Mouse (Mus musculus) spleen, postnatal 4 days (tissue): ENCODE data around the gene Arfip1.

Experiments
- DNase-seq, 2 experiments: peaks; one replicate each; pipeline ENCODE4 v3.0.0; 2022; ENCODE audit warnings: low spot score in 2 of 2

Arfip1 gene

GRCm38 (mm10) chr3:84488716-84489115 is 93.7 kb downstream of the Arfip1 start:
- DNase-seq: no peak

- no peak for DNase-seq
These were observed 97.5 kb downstream of the Arfip1 start for GRCm38 (mm10) chr3:84484891-84485290.

DNA sequence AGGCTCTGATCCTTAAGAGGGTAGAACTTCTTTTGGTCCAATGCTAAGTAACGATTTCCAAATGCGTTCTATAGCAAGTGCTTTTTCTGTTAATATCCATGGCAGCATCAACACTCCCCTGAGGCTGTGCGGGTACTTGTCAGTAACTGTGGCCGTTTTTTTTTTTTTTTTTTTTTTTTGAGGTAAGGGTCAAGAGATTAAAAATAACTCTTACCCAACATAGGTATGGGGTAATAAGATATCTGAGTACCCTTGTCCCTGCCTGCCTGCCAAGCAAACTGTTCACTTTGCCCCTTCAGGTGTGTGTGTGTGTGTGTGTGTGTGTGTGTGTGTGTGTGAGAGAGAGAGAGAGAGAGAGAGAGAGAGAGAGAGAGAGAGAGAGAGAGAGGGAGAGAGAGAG is 98.1 kb downstream of the Arfip1 start:
- no peak for DNase-seq

- no peak for DNase-seq
These were observed 100.3 kb downstream of the Arfip1 start for GRCm38 (mm10) chr3:84482121-84482520.

DNA sequence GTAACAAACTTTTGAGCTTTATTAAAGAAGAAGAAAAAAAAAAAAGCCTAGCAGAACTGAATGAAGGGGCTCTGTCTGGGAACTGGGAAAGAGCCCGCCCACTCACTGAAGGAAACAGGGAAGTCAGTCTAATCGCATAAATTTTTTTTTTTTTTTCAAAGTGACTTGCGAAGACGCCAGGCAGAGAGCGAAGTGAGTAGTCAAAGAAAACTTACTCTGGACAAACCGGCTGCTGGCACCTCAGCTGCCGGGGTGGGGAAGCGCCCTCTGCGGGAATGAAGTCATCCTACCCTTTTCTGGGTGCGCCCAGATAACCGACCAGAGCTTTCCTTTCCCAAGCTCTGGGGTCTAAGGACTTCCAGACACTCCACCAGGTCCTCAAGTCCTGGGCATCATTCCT is 101.3 kb downstream of the Arfip1 start:
- peak; percentile 67 to 80 for DNase-seq

DNA sequence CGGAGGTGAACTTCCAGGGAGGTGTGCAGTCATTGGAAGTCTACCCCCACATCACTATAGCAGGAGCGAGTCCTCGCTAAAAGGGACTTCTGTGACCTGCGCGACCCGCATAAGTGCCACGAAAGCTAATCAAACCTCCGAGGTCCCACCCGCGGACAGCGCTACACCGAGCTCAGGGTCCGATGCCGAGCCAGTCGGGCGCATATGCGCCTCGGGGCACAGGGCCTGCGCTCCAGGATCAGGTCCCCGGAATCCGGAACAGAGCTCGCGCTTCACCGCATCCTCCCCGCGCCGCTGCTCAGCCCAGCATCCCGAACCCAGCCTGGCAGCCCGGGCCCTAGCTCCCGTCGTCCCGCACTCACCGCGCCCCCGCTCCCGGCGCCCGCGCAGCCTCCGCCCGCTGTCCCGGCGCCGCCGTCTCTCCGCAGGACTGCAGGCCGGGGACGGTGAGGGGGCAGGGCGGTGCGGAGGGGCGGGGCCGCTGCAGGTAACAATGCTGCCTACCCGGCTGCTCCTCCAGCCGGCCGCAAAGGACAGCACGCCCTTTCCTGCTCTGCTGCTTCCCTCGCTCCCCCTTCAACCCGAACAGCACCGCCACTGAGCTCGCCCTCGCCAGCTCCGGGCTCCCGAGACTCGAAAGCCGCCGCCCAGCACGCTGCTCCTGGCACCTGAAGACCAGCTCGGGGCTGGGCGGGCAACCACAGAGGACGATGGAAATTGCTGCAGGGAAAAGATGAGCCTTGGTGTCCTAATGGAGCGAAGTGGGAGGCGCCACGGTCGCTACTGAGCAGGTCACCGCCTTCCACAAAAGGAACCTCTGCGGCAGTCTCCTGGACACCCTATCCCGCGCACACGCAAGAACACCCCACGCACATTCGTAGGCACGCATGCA is 102.2 kb downstream of the Arfip1 start, which contains the start of gene Fhdc1:
Gene Fhdc1, minus strand, starts transcription at position 424 of the 892 bp plus-strand sequence.
- peak; percentile 71 to 86 for DNase-seq

DNA sequence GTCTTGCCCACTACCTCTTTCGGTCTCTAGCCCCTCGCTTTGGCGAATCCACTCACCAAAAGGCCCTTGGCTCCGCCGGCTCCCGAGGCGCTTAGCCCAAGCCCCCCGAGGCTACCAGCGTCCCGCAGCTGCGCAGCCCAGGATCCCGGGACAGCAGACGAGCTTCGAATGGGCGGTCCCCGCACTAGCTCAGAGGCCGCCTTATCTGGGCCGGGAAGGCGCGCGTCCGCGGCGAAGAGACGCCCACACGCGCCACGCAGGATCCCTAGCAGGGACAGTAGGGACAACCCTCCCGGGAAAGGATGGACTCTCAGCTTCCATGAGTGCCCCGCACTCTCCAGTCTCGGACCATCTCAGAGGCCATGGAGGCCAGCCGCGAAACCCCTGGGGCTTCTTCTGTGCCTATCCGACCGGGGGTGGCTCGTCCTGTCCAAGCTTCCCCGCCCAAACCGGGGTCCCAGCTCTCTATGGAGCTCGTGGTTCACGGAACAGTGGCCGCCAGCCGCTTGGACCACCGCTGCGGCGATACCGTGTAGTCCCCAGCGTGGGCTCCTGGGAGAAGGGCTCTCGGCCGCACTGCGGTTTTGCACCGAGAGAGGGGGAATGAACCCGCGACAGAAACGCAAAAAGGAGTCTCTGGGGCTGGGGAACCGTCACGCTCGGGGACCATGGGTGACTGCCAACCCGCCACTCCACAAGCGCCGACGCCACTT is 103.0 kb downstream of the Arfip1 start:
- DNase-seq: peak; percentile 82 to 89

GRCm38 (mm10) chr3:84478896-84479292 is 103.5 kb downstream of the Arfip1 start:
- DNase-seq: peak in 1 of 2 experiments; percentile 46

DNA sequence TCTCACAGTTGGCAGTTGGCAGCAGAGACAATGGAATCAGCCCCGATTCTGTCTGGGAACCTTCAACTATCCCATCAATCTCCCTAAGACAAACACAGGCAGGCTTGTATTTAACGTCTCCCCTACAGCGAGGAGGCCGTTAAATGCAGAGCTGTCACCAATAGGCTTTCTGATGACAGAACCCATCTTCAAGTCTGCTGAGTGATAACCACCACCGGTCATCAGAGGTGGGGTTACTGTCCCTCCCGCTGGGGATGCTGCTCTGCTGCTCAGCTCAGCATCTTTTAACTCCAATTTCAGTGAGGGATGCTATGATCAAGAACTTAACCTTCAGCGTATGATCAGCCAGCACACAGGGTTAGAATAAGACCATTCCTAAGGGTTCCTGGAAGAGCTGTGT is 104.2 kb downstream of the Arfip1 start:
- DNase-seq: peak; percentile 54 to 72

GRCm38 (mm10) chr3:84477498-84477897 is 104.9 kb downstream of the Arfip1 start:
- no peak for DNase-seq

- no peak for DNase-seq
These were observed 107.2 kb downstream of the Arfip1 start for GRCm38 (mm10) chr3:84474981-84475775.

DNA sequence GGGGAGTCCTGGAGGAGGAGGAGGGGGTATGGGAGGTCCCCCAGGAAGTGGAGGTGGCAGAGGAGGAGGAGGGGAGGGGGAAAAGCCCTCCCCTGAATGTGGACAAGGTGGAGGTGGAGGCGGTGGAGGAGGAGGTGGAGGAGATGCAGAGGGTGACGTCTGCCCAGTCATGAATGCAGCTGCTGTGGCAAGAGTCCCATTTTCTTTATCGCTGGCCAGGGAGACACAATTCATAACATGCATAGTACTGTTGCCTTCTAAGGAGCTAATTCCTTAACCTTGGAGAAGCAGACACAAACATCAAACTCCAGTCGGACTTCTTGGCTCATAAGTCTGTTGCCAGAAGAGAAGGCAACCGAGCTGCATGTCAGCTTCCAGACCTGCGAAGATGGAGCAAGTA is 108.0 kb downstream of the Arfip1 start:
- DNase-seq: no peak

- no peak for DNase-seq
These were observed 109.5 kb downstream of the Arfip1 start for GRCm38 (mm10) chr3:84472955-84473354.

DNA sequence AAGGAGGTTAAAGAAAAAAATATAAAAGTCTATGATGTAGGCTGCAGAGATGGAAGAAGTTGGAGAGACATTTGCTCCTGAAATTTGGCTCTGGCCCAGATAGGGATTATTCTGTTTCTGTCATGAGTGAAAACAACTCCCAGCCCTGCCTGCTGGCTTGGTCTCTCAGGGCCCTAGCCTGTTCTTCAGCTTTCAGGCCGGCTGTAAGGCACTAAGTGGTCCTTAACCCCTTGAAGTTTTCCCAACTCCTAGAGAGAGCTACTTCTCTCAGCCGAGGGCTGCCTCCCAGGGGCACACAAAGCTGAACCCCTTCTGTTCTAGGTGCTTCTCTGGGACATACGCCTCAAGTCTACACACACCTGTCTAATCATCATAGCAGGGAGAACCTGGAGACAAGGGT is 109.9 kb downstream of the Arfip1 start:
- DNase-seq: no peak

DNA sequence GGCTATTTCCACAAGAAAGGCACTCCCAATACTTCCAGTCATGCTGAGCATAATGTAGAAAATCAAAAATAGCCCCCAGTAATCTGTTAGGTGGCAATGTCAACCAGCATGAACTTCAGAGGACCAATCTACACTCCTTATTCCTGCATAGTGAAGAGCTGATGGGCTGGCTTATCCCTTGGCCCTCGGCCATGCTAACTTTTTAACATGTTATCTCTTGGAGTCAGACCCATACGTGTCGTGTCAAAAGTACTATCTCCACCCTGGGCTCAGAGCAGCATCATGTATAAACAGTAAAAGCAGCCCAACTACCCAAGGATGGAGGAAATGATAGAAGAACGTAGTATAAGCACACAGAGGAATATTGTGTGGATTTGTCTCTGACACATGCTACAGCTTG is 111.3 kb downstream of the Arfip1 start:
- peak; percentile 74 to 77 for DNase-seq

DNA sequence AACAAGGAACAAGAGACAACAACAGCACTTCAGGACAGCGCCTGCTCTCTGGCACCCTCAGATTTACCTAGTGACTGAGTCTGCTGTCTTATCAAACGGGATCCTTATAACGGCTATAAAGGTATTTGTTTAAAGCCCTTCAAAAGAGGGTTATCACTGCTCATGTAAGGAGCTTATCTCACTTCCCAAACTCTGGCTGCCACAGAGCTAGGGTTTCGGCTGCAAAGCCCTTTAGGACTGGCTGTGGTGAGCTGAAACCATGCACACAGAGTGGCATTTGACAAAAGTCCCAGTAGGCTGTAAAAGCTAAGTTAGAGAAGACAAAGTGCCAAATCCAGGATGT is 114.3 kb downstream of the Arfip1 start:
- peak in 1 of 2 experiments; percentile 60 for DNase-seq

DNA sequence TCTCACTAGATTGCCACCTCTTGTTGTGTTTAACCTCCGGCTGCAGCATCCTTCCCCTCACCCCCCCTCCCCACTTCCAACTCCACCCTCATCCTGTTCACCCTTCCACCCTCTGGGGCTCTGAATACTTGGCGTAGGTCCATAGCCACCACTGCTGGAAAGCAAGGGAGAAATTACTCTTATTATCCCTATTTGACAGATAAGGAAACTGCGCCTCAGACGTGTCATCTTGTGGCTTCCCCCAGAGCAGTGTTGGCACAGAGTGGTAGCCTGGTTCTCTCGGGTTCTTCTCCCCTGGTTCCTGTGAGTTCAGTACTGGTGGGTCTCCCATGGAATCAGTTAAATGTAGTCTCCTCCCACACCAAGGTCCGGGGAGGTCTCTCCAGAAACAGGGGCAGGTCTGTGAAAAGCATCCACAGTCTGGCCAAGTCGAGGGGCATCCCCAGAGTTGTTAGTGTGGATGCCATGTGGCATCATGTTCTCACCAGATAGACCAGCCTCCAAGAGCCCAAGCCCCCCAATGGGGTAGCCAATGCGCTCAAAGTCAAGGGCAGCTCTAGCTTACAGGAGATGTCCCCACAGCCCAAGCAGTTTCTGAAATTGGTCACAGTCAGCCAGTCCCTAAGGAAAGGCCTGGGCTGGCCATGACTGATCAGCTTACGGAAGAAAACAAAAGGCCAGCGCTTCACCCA is 114.9 kb downstream of the Arfip1 start:
- peak in 1 of 2 experiments; percentile 62 for DNase-seq

DNA sequence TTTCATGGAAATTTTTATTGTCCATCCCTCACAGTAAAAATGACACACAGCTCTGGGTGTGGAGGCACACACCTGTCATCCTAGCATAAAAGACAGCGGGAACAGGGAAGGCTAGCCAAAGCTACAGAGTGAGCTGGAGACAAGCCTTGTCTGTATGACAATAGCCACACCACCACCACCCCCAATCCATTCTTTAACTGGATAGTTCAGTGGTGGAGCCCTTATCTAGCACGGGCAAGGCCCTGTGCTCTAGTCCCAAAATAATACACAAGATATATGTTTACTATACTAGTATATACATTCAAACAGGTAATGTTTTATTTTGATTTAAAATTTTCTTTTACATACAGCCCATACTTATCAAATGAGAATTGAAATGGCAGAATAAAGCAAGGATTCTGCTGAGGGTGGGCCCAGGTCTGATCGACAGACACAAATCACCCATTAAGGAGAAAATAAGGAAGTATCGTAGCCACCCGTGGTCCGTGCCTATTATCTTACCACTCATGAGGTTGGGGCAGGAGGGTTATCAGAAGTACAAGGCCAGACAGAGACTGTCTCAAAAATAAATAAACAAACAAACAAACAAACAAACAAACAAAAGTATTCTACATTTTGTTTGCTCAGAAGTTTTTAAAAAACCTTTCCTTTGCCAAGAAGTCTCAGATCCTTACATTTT is 116.5 kb downstream of the Arfip1 start:
- no peak for DNase-seq

DNA sequence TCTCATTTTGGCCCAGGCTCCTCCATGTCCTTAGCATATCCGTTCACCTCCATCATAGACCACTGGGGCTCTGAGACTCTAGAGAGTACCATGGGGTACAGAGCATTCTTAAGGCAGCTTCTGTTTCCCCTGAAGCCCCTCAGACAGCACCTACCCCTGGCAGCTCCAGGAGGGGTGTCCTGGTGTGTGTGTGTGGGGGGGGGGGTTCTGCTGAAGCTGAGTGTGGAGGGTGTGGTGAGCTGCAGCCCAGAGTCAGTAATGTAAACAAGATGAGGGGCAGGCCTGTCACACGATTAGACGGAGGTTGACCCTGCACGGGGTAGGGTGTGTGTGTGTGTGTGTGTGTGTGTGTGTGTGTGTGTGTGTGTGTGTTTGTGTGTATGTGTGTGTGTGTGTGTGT is 120.7 kb downstream of the Arfip1 start:
- no peak for DNase-seq

DNA sequence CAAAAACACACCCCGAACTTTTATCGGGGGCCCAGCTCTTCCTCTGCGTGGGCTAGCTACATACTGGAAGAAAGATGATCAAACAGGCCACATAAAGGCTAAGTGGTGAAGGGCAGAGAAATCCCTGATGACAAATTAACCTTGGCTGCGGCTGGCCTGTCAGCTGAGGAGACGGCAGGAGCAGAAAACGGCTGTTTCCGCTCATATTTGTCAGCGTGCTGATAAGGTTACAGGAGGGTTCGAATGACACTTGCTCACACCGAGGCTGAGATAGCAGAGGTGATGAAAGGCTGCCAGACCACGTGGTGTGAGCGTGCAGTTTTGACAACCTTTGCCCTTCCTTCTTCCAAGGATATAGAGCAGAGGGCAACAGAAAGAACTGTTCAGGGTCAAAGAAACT is 121.5 kb downstream of the Arfip1 start:
- peak in 1 of 2 experiments; percentile 64 for DNase-seq

GRCm38 (mm10) chr3:84460499-84460898 is 121.9 kb downstream of the Arfip1 start:
- DNase-seq: no peak
